Comparison of ENCODE assay signal across 13 mouse cellular contexts in genomic region chr6:52609626-52610352, GRCm38 (mm10). TPM values are rescaled to one million over a fixed set of nuclear protein-coding genes. Genes with fewer than 3 reads are reported as not detected.
DNase-seq lines count a peak whose midpoint lies in the region; ATAC-seq and TF ChIP-seq lines count a peak whose summit lies in the region.
"Had no signal": no experiment of that assay in that cellular context is flagged by ENCODE, and none has a peak within 500 bp of the region (broad histone marks: within the 10 kb centered on the region; RNA-seq: fewer than 3 reads in every experiment).

No protein-coding gene starts in this region.

- intact Hi-C loops in heart, postnatal 14 days (cut with DNase I) = no loop called here
- intact Hi-C loops in left cerebral cortex, adult 2 months (cut with DNase I) = loop anchor here (10.0 kb wide), 1 partner anchor 225 kb away; no protein-coding TSS in a partner anchor

- H3K4me1 ChIP-seq in heart, embryonic 11.5 days (ENCODE audit: control insufficient read depth, insufficient read depth, low read length) = no peaks in the 10 kb centered on the region
- no peaks in the 10 kb centered on the region for H3K4me1 ChIP-seq in embryonic facial prominence, embryonic 15.5 days
- peaks cover 36% of the 10 kb centered on the region; the same call in 1 of the 2 replicates for H3K4me1 ChIP-seq in kidney, embryonic 16.5 days (ENCODE audit: insufficient read depth, low read length)
- H3K4me1 ChIP-seq: hindbrain, embryonic 10.5 days; neural tube, embryonic 13.5 days had no signal

- H3K27me3 ChIP-seq in heart, embryonic 11.5 days (ENCODE audit: control insufficient read depth, insufficient read depth, low read length) = no peaks in the 10 kb centered on the region
- no peaks in the 10 kb centered on the region for H3K27me3 ChIP-seq in embryonic facial prominence, embryonic 15.5 days
- H3K27me3 ChIP-seq in kidney, embryonic 16.5 days (ENCODE audit: insufficient read depth, low read length) = no peaks in the 10 kb centered on the region
- H3K27me3 ChIP-seq: CH12.LX; neural tube, embryonic 13.5 days had no signal

- peak overlapping the region; percentile 30; the same call in 1 of the 2 replicates for H3K27ac ChIP-seq in heart, embryonic 11.5 days (ENCODE audit: low read depth, low read length)
- peak overlapping the region; percentile 71 for H3K27ac ChIP-seq in embryonic facial prominence, embryonic 15.5 days (replicated peaks)
- peak overlapping the region; percentile 94 for H3K27ac ChIP-seq in kidney, embryonic 16.5 days (ENCODE audit: low read length)
- no peak overlapping the region for H3K27ac ChIP-seq in left cerebral cortex, adult 2 months
- H3K27ac ChIP-seq: hindbrain, embryonic 10.5 days; neural tube, embryonic 13.5 days had no signal

- H3K4me3 ChIP-seq in heart, embryonic 11.5 days (ENCODE audit: low read depth, low read length) = no peak overlapping the region
- no peak overlapping the region for H3K4me3 ChIP-seq in embryonic facial prominence, embryonic 15.5 days (replicated peaks)
- H3K4me3 ChIP-seq in kidney, embryonic 16.5 days (ENCODE audit: low read length) = no peak overlapping the region
- no peak overlapping the region for H3K4me3 ChIP-seq in left cerebral cortex, adult 2 months
- H3K4me3 ChIP-seq: erythroblast, embryonic 14.5 days; hindbrain, embryonic 10.5 days; neural tube, embryonic 13.5 days had no signal

- TF ChIP-seq CTCF in left cerebral cortex, adult 2 months (IDR thresholded peaks at IDR 0.05) = no peak

- no peak for DNase-seq in heart, postnatal 14 days
- peak; percentile 79 for DNase-seq in lung, postnatal 25 days (ENCODE audit: low spot score)
- no peak for DNase-seq in left cerebral cortex, adult 2 months (ENCODE audit: extremely low spot score in 1 of 2, low spot score in 2 of 2)
- no peak for DNase-seq in adrenal gland, postnatal 25 days
- DNase-seq in adrenal gland, postnatal 36 days = no peak
- DNase-seq: layer of hippocampus, postnatal 36 days had no signal

- ATAC-seq in heart, embryonic 11.5 days (replicated peaks; ENCODE audit: insufficient number of reproducible peaks, low FRiP score, low TSS enrichment) = no peak
- no peak for ATAC-seq in embryonic facial prominence, embryonic 15.5 days (ENCODE audit: insufficient number of reproducible peaks, low FRiP score, low TSS enrichment, low read depth)
- ATAC-seq in kidney, embryonic 16.5 days (ENCODE audit: low FRiP score, low TSS enrichment) = peak; percentile 90

- H3K9ac ChIP-seq in heart, embryonic 11.5 days (ENCODE audit: low read depth, low read length) = no peak overlapping the region
- no peak overlapping the region for H3K9ac ChIP-seq in embryonic facial prominence, embryonic 15.5 days
- no peak overlapping the region; the same call in 1 of the 2 replicates for H3K9ac ChIP-seq in kidney, embryonic 16.5 days (replicated peaks; ENCODE audit: low read length)
- H3K9ac ChIP-seq: neural tube, embryonic 13.5 days had no signal

- WGBS in heart, embryonic 11.5 days (ENCODE audit: insufficient replicate concordance) = 72% methylated on average over 6 of the region's 6 CpGs
- 76% methylated on average over 6 of the region's 6 CpGs for WGBS in embryonic facial prominence, embryonic 15.5 days
- WGBS in kidney, embryonic 16.5 days = 41% methylated on average over 6 of the region's 6 CpGs

- no peaks in the 10 kb centered on the region for H3K9me3 ChIP-seq in heart, embryonic 11.5 days (replicated peaks; ENCODE audit: control insufficient read depth, low read length)
- H3K9me3 ChIP-seq in embryonic facial prominence, embryonic 15.5 days (replicated peaks) = no peaks in the 10 kb centered on the region
- no peaks in the 10 kb centered on the region for H3K9me3 ChIP-seq in kidney, embryonic 16.5 days (ENCODE audit: low read length)
- H3K9me3 ChIP-seq: hindbrain, embryonic 10.5 days; neural tube, embryonic 13.5 days had no signal

- no peaks in the 10 kb centered on the region; the same call in 1 of the 2 replicates for H3K36me3 ChIP-seq in heart, embryonic 11.5 days (ENCODE audit: control insufficient read depth, insufficient read depth, low read length)
- H3K36me3 ChIP-seq in embryonic facial prominence, embryonic 15.5 days = peaks cover 2% of the 10 kb centered on the region; the same call in 1 of the 2 replicates
- H3K36me3 ChIP-seq in kidney, embryonic 16.5 days (ENCODE audit: insufficient read depth, low read length) = 0 out of 2 replicates have a peak, but pooled peaks cover 3% of the 10 kb centered on the region

- H3K4me2 ChIP-seq in heart, embryonic 11.5 days = no peak overlapping the region
- H3K4me2 ChIP-seq in embryonic facial prominence, embryonic 15.5 days (replicated peaks) = no peak overlapping the region
- H3K4me2 ChIP-seq in kidney, embryonic 16.5 days (replicated peaks; ENCODE audit: low read depth, low read length) = peak overlapping the region; percentile 18; the same call in 1 of the 2 replicates
- H3K4me2 ChIP-seq: neural tube, embryonic 13.5 days had no signal

RNA-seq across cellular contexts. Expression of gene Hibadh, which starts 30.4 kb away (rescaled TPM):
- polyA plus RNA-seq in heart, embryonic 11.5 days (2014; fragmentation: Nextera tagmentation; extraction: Ambion mirVana) = 86.9 and 93.0 TPM in 2 replicates
- 100 to 1,000 TPM; 188 to 192 TPM for total RNA-seq in heart, postnatal 14 days (2021)
- 91.5 and 92.8 TPM in 2 replicates for polyA plus RNA-seq in embryonic facial prominence, embryonic 15.5 days (2015; fragmentation: Nextera tagmentation; extraction: Ambion mirVana)
- 164 and 171 TPM in 2 replicates for polyA plus RNA-seq in kidney, embryonic 16.5 days (2015; fragmentation: Nextera tagmentation; extraction: Ambion mirVana)
- 10 to 100 TPM; 46.5 to 49.3 TPM for total RNA-seq in left cerebral cortex, adult 2 months (2021)
- total RNA-seq in adrenal gland, postnatal 25 days (2021) = 166 and 179 TPM in 2 replicates
- total RNA-seq in adrenal gland, postnatal 36 days (2021) = 100 to 1,000 TPM; 159 to 203 TPM
